Mouse (Mus musculus) adrenal gland, postnatal 36 days (tissue): ENCODE measurements at regions not wholly inside any gene's neighbourhood (a gene's known extent, or its start where the extent isn't known, plus 50 kb on each side); places are given as distances from the start of the nearest gene placed in this dataset.

Experiments
- DNase-seq, 2 experiments: peaks; one replicate each; pipeline ENCODE4 v3.0.0; 2021; ENCODE audit warnings: mixed read lengths in 1 of 2

GRCm38 (mm10) chr10:26434586-26434985, 58.8 kb upstream of the L3mbtl3 start:
- DNase-seq = no peak

- no peak for DNase-seq
Observed at GRCm38 (mm10) chr10:26440720-26441119, 64.9 kb upstream of the L3mbtl3 start.

- no peak for DNase-seq
Observed at GRCm38 (mm10) chr10:26484311-26484710, 108.5 kb upstream of the L3mbtl3 start.

DNA sequence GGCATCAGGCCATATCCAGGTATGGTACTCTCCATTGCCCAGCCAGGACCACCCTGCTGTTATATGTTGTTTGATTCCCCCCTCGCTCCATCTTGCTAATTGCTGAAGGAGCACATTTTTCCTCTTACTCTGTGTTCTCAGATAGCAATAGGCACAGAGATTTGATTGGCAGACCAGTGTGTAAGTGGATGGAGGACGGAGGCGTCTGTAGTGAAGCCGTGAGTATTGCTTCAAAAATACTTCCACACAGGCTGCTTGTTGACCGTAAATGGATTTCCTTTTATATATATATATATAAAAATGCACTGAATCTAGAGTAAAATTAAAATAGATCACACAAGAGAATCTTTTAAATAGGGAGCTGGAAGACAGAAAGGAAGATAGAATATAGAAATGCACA, 115.6 kb upstream of the L3mbtl3 start:
- no peak for DNase-seq

DNA sequence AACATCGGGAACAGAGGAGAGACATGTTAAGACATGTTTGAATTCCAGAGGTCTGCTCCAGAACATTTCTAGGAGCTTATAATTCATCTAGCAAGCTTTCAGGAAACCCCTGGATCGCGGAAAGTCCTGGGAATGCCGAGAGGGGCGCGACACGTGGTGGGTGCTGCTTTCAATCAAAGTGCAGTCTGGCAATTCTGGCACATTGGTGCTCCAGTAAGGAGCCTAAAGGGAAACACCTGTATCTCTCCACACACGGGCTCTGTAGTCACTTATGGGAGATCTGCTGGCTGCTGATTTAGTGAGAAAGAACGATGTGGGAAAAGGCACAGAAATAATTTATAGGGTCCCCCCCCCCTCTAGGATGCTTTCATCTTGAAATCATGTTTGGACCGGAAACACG, 116.4 kb upstream of the L3mbtl3 start:
- DNase-seq = no peak

- DNase-seq = no peak
Observed at GRCm38 (mm10) chr10:26492856-26493484, 117.2 kb upstream of the L3mbtl3 start.

DNA sequence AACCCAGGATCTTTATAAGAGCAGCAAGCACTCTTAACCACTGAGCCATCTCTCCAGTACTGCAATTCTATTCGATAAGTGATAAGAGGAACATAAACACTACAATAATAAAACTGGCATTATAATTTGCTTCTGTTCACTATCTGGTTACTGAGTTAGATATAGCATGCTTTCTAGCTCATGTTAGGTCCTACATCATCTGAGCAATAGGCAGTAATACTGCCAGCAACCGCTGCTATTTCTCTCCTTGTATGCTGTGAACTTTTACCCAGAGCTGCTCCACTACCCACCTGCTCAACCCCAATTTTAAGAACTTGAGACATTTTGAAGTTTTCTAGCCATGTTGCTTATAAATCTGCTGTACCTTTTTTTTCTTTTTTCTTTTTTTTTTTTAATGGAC, 118.0 kb upstream of the L3mbtl3 start:
- DNase-seq = no peak

GRCm38 (mm10) chr10:26494380-26494781, 118.6 kb upstream of the L3mbtl3 start:
- peak; percentile 57 to 64 for DNase-seq

DNA sequence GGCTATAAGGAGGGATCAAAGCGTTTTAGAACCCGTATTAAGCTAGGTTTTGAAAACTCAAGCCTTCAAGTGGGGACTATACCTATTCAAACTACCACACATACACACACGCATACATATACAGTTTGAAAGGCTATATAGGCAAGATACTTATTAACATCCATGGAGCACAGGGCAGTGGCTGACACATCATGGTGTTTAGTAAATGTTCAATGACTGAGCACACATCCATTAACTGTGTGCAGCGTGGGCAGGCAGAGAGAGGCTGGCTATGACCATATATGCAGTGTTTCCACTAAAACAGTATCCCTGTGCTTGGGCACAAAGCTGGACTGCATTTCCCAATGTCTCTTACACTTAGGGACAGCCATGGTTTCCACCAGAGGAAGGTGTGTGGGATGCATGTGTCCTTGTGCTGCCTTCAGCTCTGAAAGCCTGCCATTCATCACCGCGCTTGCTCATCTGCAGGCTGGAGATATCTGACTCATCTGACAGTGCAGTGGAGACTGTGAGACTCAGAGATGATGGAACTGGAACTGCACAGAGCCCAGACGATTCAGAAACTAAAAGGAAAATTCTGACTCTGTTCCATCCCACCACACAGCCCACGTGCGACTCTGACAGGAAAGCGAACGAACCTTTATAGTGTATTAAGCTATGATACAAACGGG, 124.6 kb upstream of the L3mbtl3 start:
- DNase-seq = peak; percentile 59 to 62

DNA sequence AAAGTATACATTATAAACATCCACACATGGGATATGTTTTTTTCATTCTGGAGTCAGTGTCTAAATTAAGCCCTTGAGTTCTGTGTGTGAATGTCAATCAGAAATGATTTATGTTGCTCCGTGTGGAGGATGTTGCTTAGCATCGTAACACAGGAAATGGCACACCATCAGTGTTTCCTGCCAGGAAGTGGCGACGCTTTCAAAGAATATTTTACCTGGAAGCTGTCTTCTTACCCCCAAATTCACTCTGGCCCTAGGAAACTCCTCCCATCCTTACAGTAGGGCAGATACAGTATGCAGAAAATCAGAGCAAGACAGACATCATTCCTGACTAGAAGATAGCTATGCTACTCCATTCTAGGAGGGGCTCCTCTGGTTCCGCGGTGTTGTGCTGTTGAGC, 145.1 kb upstream of the L3mbtl3 start:
- DNase-seq = no peak

DNA sequence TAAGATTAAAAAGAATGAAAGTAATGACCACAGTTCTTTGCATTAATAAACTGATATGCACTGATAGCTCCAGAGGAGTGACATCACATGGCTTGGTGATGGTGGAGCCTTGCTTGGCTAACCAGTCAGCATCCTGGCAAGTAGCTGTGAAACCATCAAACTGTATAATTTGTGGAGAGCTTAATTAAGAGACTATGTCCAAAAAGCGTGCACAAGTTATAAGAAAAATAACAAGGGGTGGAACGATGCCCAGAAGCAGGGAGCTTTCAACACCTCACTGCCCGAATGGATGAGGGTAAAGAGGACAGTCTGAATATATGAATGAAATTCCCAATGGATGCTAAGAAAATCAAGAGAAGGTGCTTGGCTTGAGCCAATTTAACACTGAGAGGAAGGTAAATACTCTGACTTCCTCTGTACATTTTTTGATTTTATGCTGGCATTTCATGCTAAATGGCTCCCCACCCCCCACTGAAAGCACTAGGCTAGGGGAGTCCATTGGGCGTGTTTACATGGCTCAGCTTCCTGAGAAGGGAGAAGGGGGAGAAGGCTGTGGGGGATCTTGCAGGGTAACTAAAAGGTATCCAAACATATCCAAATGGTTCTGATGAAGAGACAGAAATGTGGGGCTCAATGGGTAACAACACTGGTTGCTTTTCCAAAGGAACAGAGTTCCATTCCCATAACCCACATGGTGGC, 150.2 kb upstream of the L3mbtl3 start:
- DNase-seq = no peak

- no peak for DNase-seq
Observed at GRCm38 (mm10) chr10:26540189-26540588, 164.4 kb upstream of the L3mbtl3 start.

DNA sequence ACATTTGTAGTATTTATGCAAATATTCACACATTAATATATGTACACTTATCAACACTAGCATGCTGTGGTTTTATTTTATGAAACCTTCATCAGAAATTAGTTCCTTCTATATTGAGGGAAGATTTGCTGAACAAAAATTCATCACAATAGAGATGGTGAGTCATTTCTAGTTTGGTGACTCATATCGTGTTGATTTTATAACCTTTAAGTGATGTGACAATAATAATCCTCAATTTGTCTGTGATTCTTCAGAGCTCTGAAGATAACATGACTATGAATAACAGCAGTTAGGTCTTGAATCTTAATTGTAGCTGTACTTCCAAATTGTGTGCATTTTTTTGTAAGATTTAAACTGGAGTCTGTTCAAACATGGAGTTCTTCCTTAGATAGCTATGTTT, 168.3 kb upstream of the L3mbtl3 start:
- no peak for DNase-seq

DNA sequence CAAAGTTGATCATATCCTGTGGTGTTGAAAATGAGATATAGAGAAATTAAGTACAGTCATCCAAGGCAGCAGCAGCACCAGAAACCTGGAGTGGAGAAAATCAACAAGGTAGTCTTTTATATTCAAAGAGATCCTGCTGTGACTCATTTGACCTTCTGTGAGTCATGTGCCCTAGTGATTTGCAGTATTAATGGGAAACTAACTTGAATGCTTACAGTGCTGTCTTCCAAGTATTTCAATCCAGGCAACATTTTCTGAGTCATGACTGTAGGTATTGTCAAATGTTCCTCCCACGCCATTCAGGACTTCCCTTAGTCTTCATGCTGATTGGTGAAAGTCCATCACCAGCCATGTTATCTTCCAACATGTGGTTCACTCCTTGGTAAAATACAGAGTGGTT, 169.0 kb upstream of the L3mbtl3 start:
- DNase-seq = peak; percentile 22 to 43

DNA sequence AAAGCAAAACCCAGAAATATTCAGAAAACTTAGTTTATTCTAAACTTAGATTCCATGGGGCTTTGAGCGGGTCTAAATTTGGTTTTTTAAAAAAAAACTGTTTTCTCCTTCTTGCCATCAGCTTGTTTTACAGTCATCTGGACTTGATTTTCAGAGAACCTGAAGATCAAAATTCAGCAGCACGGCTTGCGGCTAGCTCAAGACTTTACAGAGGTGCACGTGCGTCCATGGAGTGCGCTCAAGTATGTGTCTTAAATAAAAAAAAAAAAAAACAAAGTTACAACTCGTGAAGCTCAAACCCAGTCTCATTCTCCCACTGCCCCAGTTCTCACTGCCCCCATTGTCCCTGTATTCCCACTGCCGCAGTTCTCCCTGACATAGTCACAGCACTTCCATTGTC, 180.5 kb upstream of the L3mbtl3 start:
- DNase-seq = no peak

GRCm38 (mm10) chr10:26558118-26558517, 182.3 kb upstream of the L3mbtl3 start:
- DNase-seq = no peak

- no peak for DNase-seq
Observed at GRCm38 (mm10) chr10:26559323-26559722, 183.6 kb upstream of the L3mbtl3 start.

DNA sequence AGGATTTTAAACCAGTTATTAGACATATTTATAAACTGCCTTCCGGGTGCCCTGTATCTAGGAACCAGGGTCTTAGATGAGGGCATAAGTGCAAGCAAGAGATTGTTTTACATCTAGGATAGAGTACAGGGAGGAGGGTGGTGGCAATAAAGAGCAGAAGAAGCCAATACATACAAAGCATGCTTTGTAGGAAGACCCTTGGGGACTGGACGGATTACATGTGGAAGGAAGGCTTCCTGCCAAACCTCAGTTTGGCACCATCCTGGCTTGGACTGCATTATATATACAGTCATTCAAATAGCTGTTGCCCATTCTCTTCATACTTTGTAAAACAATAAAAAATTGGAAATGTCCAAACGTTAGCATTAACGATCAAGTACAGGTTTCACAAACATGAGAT, 184.7 kb upstream of the L3mbtl3 start:
- no peak for DNase-seq

DNA sequence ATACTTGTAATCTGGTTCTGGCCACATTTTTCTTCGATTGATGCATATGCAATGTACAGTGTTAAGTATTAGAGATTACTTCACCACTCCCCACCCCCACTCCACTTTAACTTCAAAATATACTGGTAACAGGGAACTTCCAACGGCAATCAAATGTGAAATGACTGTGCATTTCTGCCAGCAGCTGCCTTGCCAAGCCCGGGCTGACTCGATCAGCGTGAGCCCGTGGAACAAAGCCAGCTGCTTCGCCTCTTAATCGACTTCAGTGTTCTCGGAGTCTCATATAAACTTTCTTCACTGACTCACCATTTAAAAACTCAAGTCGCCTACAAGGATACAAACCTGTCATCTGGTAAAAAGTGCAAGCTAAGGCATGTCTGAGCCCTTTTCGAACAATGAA, 188.7 kb upstream of the L3mbtl3 start:
- DNase-seq = peak; percentile 76 to 82

GRCm38 (mm10) chr10:26567613-26568012, 185.6 kb upstream of the Arhgap18 start:
- no peak for DNase-seq

DNA sequence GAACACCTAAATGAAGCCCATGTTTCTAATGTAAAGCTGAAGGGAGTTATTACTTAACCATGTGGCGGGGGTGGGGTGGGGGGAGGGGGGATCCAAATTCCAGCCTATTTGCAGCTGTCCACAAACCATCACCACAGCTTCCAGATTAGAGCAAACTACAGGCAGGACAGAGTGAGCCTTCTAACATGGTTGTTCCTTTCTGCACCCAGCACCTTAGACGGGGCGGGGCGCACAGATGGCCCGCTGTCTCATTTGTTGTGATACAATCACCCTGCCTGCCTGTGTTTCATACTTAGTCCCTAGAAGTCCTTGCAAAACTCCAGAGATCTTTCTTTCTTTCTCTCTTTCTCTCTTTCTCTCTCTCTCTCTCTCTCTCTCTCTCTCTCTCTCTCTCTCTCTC, 182.8 kb upstream of the Arhgap18 start:
- DNase-seq = no peak

DNA sequence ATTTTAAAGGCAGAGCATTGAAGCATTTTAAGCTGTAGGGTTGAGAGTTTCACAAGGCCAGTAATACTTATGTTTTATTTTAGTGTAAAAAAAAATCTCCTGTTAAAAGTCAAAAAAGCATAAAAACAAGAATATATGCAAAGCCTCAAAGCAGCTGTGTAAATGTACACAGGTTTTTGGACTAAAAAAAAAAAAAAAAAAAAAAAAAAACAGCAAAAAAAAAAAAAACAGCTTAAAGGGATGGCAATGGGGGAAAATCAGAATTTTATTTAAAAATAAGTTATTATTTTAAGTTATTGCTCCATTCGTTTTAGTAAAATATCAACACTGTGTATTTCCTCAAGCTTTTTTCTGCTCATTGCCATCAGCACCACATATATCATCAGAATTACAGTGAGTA, 181.8 kb upstream of the Arhgap18 start:
- no peak for DNase-seq

GRCm38 (mm10) chr10:26576153-26576552, 177.1 kb upstream of the Arhgap18 start:
- DNase-seq = no peak

DNA sequence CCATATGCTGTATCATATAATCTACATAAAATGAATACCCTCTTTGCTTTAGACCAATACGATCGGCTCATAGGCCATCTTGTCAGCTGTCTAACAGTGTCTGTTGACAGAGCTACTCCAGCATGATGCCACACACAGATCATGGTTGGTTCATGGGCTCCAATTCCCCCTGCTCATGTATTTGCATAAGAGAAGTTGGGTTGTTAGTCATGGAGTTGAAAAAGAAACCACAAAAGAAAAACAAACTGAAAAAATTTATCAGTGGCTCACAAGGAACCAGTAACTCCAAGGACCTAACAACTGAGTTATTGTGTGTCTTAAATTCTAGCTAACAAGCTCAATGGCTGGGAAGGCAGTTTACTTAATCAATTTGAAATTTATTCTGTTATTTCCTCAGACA, 176.1 kb upstream of the Arhgap18 start:
- no peak for DNase-seq
